Mouse (Mus musculus): ENCODE results near the gene Rnf5. TPM values are rescaled to one million over a fixed set of nuclear protein-coding genes. Genes with fewer than 3 reads are reported as not detected.

The Rnf5 gene
- polyA plus RNA-seq, 1 experiment from 2014 or later, result 223 TPM

GRCm38 (mm10) chr17:34618999-34619398 lies 15.5 kb upstream of the Rnf5 start:
- Histone ChIP-seq H3K9me3 (ENCODE audit: control insufficient read depth, low read length) (no peaks in the 10 kb centered on the region), H3K27me3 (ENCODE audit: control insufficient read depth, insufficient read depth, low read length) (no peaks in the 10 kb centered on the region), H3K9ac (replicated peaks; ENCODE audit: low read length) (no peak overlapping the region), H3K4me1 (ENCODE audit: control insufficient read depth, insufficient read depth, low read length) (no peaks in the 10 kb centered on the region), H3K4me2 (ENCODE audit: low read length) (no peak overlapping the region), H3K4me3 (replicated peaks; ENCODE audit: low read depth, low read length) (no peak overlapping the region), H3K27ac (replicated peaks; ENCODE audit: low read depth, low read length) (no peak overlapping the region), H3K36me3 (ENCODE audit: control insufficient read depth, insufficient read depth, low read length) (peaks cover 57% of the 10 kb centered on the region)
- no peak for ATAC-seq (ENCODE audit: low FRiP score, low TSS enrichment)
- WGBS, result 10% methylated on average over 6 of the region's 6 CpGs
- DNase-seq, result peak; percentile 77

GRCm38 (mm10) chr17:34615871-34616270 lies 12.4 kb upstream of the Rnf5 start, which contains the start of gene Egfl8:
Gene Egfl8 (minus strand): TSS chr17:34615971.
- H3K4me3 ChIP-seq (replicated peaks; ENCODE audit: low read depth, low read length), result no peak within 1 kb of the TSS
- no peak within 1 kb of the TSS for H3K4me2 ChIP-seq (ENCODE audit: low read length)
- no peak within 1 kb of the TSS; the same call in 1 of the 2 replicates for H3K27ac ChIP-seq (replicated peaks; ENCODE audit: low read depth, low read length)
- peaks cover 67% of the 10 kb centered on the region for H3K36me3 ChIP-seq (ENCODE audit: control insufficient read depth, insufficient read depth, low read length)
- ATAC-seq (ENCODE audit: low FRiP score, low TSS enrichment) (no peak), DNase-seq (no peak)
- no peak within 1 kb of the TSS for H3K9ac ChIP-seq (replicated peaks; ENCODE audit: low read length)
- no peaks in the 10 kb centered on the region for H3K27me3 ChIP-seq (ENCODE audit: control insufficient read depth, insufficient read depth, low read length)
- H3K9me3 ChIP-seq (ENCODE audit: control insufficient read depth, low read length), result no peaks in the 10 kb centered on the region
- no peaks in the 10 kb centered on the region for H3K4me1 ChIP-seq (ENCODE audit: control insufficient read depth, insufficient read depth, low read length)
- WGBS, result 60% methylated on average over 6 of the region's 6 CpGs

GRCm38 (mm10) chr17:34613830-34614229 lies 10.3 kb upstream of the Rnf5 start:
- no peak for DNase-seq
- H3K9ac ChIP-seq (replicated peaks; ENCODE audit: low read length), result no peak overlapping the region
- no peak overlapping the region for H3K4me2 ChIP-seq (ENCODE audit: low read length)
- peaks cover 73% of the 10 kb centered on the region for H3K36me3 ChIP-seq (ENCODE audit: control insufficient read depth, insufficient read depth, low read length)
- H3K27me3 ChIP-seq (ENCODE audit: control insufficient read depth, insufficient read depth, low read length), result no peaks in the 10 kb centered on the region
- H3K9me3 ChIP-seq (ENCODE audit: control insufficient read depth, low read length), result no peaks in the 10 kb centered on the region
- H3K4me1 ChIP-seq (ENCODE audit: control insufficient read depth, insufficient read depth, low read length), result no peaks in the 10 kb centered on the region
- no peak overlapping the region for H3K4me3 ChIP-seq (replicated peaks; ENCODE audit: low read depth, low read length)
- no peak for ATAC-seq (ENCODE audit: low FRiP score, low TSS enrichment)
- H3K27ac ChIP-seq (replicated peaks; ENCODE audit: low read depth, low read length), result no peak overlapping the region
- 91% methylated on average over 10 of the region's 10 CpGs for WGBS

GRCm38 (mm10) chr17:34613054-34613645 lies 9.7 kb upstream of the Rnf5 start:
- no peak overlapping the region for H3K9ac ChIP-seq (replicated peaks; ENCODE audit: low read length)
- H3K4me3 ChIP-seq (replicated peaks; ENCODE audit: low read depth, low read length), result no peak overlapping the region
- H3K27ac ChIP-seq (replicated peaks; ENCODE audit: low read depth, low read length), result no peak overlapping the region
- no peaks in the 10 kb centered on the region for H3K4me1 ChIP-seq (ENCODE audit: control insufficient read depth, insufficient read depth, low read length)
- 91% methylated on average over 11 of the region's 11 CpGs for WGBS
- DNase-seq (no peak), ATAC-seq (ENCODE audit: low FRiP score, low TSS enrichment) (no peak)
- no peaks in the 10 kb centered on the region for H3K27me3 ChIP-seq (ENCODE audit: control insufficient read depth, insufficient read depth, low read length)
- H3K36me3 ChIP-seq (ENCODE audit: control insufficient read depth, insufficient read depth, low read length), result peaks cover 73% of the 10 kb centered on the region
- no peaks in the 10 kb centered on the region for H3K9me3 ChIP-seq (ENCODE audit: control insufficient read depth, low read length)
- H3K4me2 ChIP-seq (ENCODE audit: low read length), result no peak overlapping the region

- DNase-seq, result no peak
- WGBS, result 98% methylated on average over 8 of the region's 8 CpGs
- Histone ChIP-seq H3K4me3 (replicated peaks; ENCODE audit: low read depth, low read length) (no peak overlapping the region), H3K36me3 (ENCODE audit: control insufficient read depth, insufficient read depth, low read length) (peaks cover 59% of the 10 kb centered on the region), H3K9ac (replicated peaks; ENCODE audit: low read length) (0 out of 2 replicates have a peak overlapping the region, but pooled peaks have one; percentile 14), H3K27me3 (ENCODE audit: control insufficient read depth, insufficient read depth, low read length) (no peaks in the 10 kb centered on the region), H3K27ac (replicated peaks; ENCODE audit: low read depth, low read length) (no peak overlapping the region), H3K4me1 (ENCODE audit: control insufficient read depth, insufficient read depth, low read length) (peaks cover 12% of the 10 kb centered on the region), H3K9me3 (ENCODE audit: control insufficient read depth, low read length) (no peaks in the 10 kb centered on the region), H3K4me2 (ENCODE audit: low read length) (no peak overlapping the region)
- ATAC-seq (ENCODE audit: low FRiP score, low TSS enrichment), result no peak
Observed at GRCm38 (mm10) chr17:34611050-34611449, 7.6 kb upstream of the Rnf5 start.

- H3K36me3 ChIP-seq (ENCODE audit: control insufficient read depth, insufficient read depth, low read length), result peaks cover 30% of the 10 kb centered on the region
- no peak overlapping the region for H3K4me3 ChIP-seq (replicated peaks; ENCODE audit: low read depth, low read length)
- H3K9me3 ChIP-seq (ENCODE audit: control insufficient read depth, low read length), result no peaks in the 10 kb centered on the region
- H3K4me1 ChIP-seq (ENCODE audit: control insufficient read depth, insufficient read depth, low read length), result peaks cover 22% of the 10 kb centered on the region
- no peak overlapping the region for H3K9ac ChIP-seq (replicated peaks; ENCODE audit: low read length)
- 89% methylated on average over 7 of the region's 7 CpGs for WGBS
- ATAC-seq (ENCODE audit: low FRiP score, low TSS enrichment) (no peak), DNase-seq (no peak)
- no peaks in the 10 kb centered on the region for H3K27me3 ChIP-seq (ENCODE audit: control insufficient read depth, insufficient read depth, low read length)
- no peak overlapping the region for H3K27ac ChIP-seq (replicated peaks; ENCODE audit: low read depth, low read length)
- no peak overlapping the region for H3K4me2 ChIP-seq (ENCODE audit: low read length)
Observed at GRCm38 (mm10) chr17:34607997-34608396, 4.5 kb upstream of the Rnf5 start.

GRCm38 (mm10) chr17:34606186-34607039 lies 2.9 kb upstream of the Rnf5 start:
- H3K27me3 ChIP-seq (ENCODE audit: control insufficient read depth, insufficient read depth, low read length), result no peaks in the 10 kb centered on the region
- H3K36me3 ChIP-seq (ENCODE audit: control insufficient read depth, insufficient read depth, low read length), result peaks cover 20% of the 10 kb centered on the region
- peak overlapping the region; percentile 85 for H3K27ac ChIP-seq (replicated peaks; ENCODE audit: low read depth, low read length)
- H3K4me2 ChIP-seq (ENCODE audit: low read length), result peak overlapping the region; percentile 97
- DNase-seq, result no peak
- 18% methylated on average over 32 of the region's 32 CpGs for WGBS
- no peak for ATAC-seq (ENCODE audit: low FRiP score, low TSS enrichment)
- H3K9me3 ChIP-seq (ENCODE audit: control insufficient read depth, low read length), result no peaks in the 10 kb centered on the region
- peaks cover 28% of the 10 kb centered on the region for H3K4me1 ChIP-seq (ENCODE audit: control insufficient read depth, insufficient read depth, low read length)
- peak overlapping the region; percentile 93 for H3K4me3 ChIP-seq (replicated peaks; ENCODE audit: low read depth, low read length)
- H3K9ac ChIP-seq (replicated peaks; ENCODE audit: low read length), result peak overlapping the region; percentile 90

- peak overlapping the region; percentile 93 for H3K4me3 ChIP-seq (replicated peaks; ENCODE audit: low read depth, low read length)
- peaks cover 28% of the 10 kb centered on the region for H3K4me1 ChIP-seq (ENCODE audit: control insufficient read depth, insufficient read depth, low read length)
- peak overlapping the region; percentile 97 for H3K4me2 ChIP-seq (ENCODE audit: low read length)
- peak; percentile 96 for DNase-seq
- H3K9ac ChIP-seq (replicated peaks; ENCODE audit: low read length), result peak overlapping the region; percentile 90
- H3K27ac ChIP-seq (replicated peaks; ENCODE audit: low read depth, low read length), result peak overlapping the region; percentile 85
- H3K27me3 ChIP-seq (ENCODE audit: control insufficient read depth, insufficient read depth, low read length), result no peaks in the 10 kb centered on the region
- under 1% methylated on average over 30 of the region's 30 CpGs for WGBS
- H3K36me3 ChIP-seq (ENCODE audit: control insufficient read depth, insufficient read depth, low read length), result peaks cover 18% of the 10 kb centered on the region
- peak; percentile 53 for ATAC-seq (ENCODE audit: low FRiP score, low TSS enrichment)
- no peaks in the 10 kb centered on the region for H3K9me3 ChIP-seq (ENCODE audit: control insufficient read depth, low read length)
Observed at GRCm38 (mm10) chr17:34605609-34606008, 2.1 kb upstream of the Rnf5 start.
